Mouse (Mus musculus): ENCODE measurements around the gene Sorcs2. TPM values are rescaled to one million over a fixed set of nuclear protein-coding genes. Genes with fewer than 3 reads are reported as not detected.

The Sorcs2 gene
- total RNA-seq, 2 experiments from 2014 or later, result 48.2 to 49.2 TPM

DNA sequence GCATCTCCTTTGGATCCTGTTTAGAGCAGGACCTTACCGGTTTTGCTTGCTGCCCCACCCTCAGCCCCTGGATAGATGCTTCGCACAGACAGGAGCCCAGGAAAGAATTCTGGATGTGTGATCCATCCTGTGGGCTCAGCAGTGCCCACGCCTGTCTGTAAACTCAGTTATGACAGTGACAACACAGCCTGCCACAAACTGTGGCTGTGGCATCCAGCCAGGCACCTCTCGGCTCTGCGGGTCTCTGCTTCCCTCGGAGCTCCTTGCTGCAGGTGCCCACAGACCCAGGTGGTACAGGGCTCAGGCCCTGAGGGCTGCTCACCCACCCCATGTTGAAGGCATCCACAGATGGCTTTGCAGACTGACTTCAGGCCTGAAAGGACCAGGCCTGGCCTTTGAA is 30.0 kb downstream of the Sorcs2 start:
- DNase-seq (ENCODE audit: low spot score in 2 of 2), result peak; percentile 28 to 41
- intact Hi-C loops (cut with DNase I), result no loop called here

DNA sequence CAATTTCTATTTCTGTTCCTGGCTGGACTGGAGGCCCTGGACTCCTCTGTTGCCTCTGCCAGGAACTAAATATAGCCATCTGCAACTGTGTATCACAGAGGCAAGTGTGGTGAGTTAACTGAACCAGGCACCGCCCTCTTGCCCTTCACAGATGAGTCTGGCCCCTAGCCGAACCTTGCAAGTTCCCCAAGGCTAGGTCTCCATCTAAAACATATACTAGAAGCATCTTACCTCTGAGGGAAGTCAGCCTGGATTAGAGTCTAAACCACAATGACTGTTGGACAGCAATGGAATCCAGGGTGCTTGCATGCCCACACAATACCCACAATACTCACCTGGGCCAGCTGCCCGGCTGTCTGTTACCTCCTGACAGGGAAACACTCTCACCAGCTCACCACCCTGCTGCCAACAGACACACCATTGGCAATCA is 30.7 kb downstream of the Sorcs2 start:
- intact Hi-C loops (cut with DNase I), result no loop called here
- no peak for DNase-seq (ENCODE audit: low spot score in 2 of 2)

DNA sequence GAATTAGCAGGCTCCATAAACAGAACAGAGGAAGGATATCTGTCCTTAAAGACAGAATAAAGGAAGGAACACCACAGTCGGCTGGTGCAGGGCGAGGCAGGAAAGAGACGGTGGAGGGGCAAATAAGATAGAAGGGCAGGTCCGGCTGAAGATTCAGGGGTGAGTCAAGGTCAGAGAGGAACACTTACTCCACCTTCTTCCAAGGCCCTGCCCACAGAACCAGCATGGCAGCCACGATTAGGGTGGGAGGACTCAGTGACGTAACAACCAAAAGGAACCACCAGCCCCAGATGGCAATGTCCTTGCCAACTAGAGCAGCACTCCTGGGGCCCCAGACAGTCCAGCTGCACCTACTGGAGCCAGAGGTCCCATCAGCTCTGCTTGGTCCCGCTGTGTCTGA is 36.2 kb downstream of the Sorcs2 start:
- DNase-seq (ENCODE audit: low spot score in 2 of 2), result no peak
- intact Hi-C loops (cut with DNase I), result no loop called here

DNA sequence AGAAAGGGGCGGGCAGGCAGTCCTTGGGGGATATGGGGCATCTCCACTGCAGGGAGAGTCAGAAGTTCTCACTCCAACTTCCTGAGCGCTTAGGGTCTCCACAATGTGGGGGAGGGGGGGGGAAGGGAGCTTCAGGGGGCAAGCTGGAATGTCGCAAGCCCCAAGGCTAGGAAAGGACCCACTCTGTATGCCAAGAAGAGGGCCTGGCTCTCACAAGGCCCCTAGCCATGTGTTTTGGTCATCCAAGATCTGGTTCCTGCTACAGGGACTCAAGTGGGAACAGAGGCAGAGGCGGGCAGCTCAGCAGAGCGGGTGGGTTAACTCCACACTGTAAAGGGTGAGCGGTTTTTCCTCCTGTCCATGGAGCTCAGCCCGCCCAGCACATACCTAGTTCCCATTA is 37.6 kb downstream of the Sorcs2 start:
- intact Hi-C loops (cut with DNase I), result no loop called here
- DNase-seq (ENCODE audit: low spot score in 2 of 2), result no peak

DNA sequence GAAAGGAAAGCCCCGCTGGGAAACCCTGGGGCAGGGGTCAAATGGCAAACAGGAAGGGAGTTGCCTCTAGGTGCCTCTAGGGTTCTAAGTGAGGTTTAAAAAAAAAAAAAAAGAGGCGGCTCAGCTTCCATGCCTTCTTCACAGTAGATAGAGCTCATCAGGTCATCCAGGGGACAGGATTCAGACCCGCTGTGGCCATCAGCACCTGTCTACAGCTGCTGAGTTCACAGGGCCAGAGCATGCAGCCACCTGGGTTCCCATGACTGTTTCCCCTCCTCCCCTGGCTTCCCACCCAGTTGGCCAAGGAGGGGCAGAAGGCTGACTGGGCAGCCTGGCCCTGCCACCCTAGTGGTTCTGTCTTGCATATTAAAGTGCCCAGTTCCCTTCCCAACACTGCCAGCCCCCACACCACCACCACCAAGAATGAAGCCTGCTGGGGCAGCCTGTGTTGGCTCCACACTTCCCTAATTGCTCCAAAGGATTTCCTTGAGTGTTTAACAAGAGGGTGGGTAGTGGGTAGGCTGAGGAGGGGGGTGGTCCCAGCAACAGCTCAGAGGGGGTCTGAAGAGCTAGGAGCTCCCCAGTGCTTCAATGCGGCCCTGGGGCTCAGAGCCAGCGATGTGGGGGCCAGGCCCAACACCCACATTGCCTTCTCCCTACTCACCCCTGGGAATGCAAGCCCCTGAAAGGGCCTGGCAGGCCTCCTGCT is 38.2 kb downstream of the Sorcs2 start:
- intact Hi-C loops (cut with DNase I), result no loop called here
- peak in 1 of 2 experiments; percentile 19 for DNase-seq (ENCODE audit: low spot score in 2 of 2)

DNA sequence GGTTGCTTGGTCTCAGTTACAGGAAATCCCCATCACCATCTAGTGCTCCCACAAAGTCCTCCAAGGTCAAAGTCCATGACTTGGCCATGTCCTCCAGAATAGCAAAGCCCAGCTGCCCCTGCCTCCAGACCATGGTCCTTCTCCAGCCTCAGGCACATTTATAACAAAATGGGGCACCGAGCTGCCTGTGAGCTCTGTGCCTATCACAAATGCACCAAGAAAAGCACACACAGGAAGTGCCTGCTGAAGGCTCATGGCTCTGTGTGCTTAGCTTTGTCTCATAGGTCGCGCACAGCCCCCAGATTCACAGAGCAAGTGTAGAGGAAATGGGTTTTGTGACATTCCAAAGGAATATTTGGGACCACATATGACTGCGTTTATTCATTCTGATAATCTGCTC is 39.8 kb downstream of the Sorcs2 start:
- DNase-seq (ENCODE audit: low spot score in 2 of 2), result no peak
- intact Hi-C loops (cut with DNase I), result no loop called here

DNA sequence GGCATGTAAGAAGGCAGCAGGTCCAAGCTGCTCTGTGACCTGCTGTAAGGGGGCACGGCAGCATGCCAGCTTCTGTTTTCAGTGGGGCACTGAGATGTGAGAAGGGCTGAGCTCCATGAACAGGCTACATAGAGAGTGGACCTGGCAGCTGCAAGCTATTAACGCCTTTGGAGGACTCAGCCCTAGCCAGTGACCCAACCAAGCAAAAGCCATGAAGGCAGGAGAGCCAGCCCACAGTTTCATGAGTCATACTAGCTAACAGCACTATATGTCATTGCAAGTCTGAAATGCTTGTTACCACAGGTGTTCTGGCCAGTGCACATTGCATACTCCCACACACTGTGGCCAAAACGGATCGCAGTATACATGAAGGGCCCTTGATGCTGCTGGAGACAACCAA is 41.3 kb downstream of the Sorcs2 start:
- no peak for DNase-seq (ENCODE audit: low spot score in 2 of 2)
- intact Hi-C loops (cut with DNase I), result no loop called here

DNA sequence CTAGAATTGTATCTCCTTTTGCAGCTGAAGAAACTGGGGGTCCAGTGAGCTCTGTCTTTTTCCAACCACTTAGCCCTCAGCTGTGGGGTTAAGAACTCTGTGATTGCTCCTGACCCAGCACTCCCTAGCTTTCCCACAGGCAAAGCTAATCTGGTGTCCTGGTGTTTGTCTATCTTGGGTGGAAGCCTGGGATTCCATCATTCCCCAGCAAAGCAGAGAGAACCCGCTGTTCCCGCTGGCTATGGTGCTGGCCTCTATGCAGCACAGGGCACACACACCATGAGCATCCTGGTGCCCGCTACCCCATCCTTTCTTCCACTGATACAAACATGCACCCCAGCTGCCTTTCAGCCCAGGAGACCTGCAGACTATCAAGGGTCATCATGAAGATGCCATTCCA is 42.3 kb downstream of the Sorcs2 start:
- intact Hi-C loops (cut with DNase I), result no loop called here
- no peak for DNase-seq (ENCODE audit: low spot score in 2 of 2)

DNA sequence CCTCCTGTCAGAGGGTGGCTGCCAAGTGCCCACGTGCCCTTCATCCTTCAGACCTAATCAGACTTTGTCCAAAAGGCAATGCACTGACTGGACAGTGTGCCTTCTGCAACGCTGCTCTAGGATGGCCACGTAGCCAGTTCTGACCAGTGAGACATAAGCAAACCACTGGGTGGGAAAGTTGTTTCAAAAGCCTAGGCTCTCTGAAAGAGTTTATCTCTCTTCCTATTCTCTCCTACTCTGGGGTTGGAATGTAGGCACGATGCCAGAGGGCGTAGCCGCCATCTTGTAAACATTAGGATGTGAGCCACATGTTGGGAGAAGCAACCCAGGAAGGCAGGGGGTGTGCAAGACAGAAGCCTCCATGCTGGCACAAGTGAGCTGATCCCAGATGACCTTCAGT is 44.3 kb downstream of the Sorcs2 start:
- no peak for DNase-seq (ENCODE audit: low spot score in 2 of 2)
- intact Hi-C loops (cut with DNase I), result no loop called here

DNA sequence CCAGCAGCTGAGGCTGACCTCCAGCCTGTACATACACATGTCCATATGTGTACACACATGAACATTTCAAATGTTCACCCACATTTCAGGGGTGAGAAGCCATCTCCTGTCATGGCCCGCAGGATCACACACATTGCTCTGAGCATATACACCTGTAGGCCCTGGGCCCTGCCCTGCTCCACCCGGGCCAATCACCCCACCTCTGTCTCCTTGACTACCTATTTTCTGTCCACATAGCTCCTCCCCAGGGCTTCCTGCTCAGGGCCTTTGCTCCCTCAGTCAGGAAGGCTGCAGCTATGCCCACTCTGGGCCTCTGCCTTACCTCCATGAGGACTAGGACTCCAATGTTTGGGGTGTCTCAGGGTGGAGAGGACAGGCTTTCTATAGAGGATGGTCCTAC is 44.7 kb downstream of the Sorcs2 start:
- DNase-seq (ENCODE audit: low spot score in 2 of 2), result no peak
- intact Hi-C loops (cut with DNase I), result no loop called here

DNA sequence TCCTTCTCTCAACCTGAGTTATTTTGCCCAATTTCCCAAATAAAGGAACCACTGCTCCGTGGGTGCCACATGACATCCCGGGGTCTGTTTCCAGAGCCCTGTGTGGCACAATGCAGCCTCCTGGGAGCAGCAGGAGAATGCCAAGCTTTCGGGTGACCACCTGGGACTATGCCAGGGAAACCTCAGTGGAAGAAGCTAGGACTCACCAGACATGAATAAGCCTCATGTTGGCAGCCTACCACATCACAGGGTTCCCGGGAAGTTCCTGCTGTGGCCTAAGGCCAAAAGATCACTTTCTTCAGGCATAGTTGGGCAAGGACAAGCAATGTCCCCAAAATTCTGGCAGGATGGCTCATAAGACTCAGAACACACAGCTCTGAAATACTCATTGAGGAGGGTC is 51.2 kb downstream of the Sorcs2 start:
- no peak for DNase-seq (ENCODE audit: low spot score in 2 of 2)
- intact Hi-C loops (cut with DNase I), result no loop called here

DNA sequence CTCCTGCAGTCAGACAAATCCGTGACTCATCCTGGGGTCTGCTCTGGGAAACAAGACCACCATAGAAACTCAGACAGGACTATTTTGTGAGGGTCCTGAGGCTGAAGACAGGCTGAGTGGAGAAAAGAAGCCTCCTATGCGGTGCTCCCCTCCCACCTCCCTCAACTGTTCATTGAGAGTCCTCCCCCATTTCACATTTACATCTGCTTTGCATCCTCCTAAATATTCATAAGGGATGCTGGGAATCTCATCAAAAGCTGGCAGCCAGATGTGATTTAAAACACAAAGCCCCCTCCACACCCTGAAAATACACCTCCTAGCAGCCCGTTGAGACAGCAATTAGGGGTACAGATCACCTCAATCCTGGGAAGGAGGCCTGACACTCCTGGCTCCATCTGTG is 58.7 kb downstream of the Sorcs2 start:
- intact Hi-C loops (cut with DNase I), result no loop called here
- DNase-seq (ENCODE audit: low spot score in 2 of 2), result no peak

DNA sequence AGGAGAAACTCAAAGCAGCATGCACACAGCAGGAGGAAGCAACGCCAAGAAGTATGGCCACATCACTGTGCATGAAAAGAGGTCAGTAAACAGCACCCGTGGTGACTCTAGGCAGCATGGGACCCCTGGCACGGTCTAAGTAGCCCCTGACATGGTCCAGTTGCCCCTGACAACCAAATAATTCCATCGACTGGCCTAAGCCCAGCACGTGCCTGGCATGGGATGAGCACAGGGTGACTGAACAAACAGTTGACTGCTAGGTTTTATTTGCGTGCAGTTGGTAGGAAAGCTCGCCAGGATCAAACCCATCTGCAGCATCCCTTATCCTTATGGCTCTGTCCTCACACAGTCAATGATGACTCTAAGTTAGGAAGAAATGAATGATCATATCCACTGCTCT is 61.7 kb downstream of the Sorcs2 start:
- intact Hi-C loops (cut with DNase I), result no loop called here
- no peak for DNase-seq (ENCODE audit: low spot score in 2 of 2)

DNA sequence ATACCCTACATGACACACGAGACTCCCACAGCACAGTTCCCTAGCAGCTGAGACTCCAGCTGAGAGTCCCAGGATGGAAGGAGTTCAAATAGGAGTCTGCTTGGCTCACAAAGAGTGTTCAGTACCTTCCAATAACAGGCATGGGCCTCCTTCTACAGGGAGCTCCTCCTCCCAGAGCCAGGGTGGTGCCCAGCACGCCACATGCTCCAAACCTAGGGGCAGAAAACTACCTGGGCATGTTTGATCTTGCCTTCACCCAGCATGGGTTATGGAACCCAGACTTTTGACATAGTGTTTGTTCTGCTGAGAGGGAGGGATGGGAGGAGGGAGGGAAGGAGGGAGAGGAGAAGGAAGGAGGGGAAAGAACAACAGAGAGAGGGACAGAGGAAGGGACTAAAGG is 62.3 kb downstream of the Sorcs2 start:
- intact Hi-C loops (cut with DNase I), result no loop called here
- no peak for DNase-seq (ENCODE audit: low spot score in 2 of 2)

DNA sequence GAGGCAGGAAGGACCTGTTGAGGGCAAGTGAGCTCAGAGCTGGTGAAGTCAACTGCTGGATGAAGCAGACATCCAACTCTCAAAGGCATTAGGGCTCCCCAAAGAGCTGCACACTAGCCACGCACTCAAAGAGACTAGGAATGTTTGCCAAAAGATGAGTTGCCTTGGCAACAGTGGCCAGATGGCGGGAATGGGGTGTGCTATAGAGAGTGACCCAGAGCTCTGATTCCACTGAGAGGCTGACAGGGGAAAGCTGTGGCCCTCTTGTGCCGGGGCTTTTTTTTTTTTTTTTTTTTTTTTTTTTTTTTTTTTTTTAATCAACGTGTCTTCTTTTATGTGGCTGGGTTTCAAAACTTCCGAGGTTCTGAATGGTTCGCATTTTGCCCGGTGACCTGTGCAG is 63.7 kb downstream of the Sorcs2 start:
- intact Hi-C loops (cut with DNase I), result no loop called here
- DNase-seq (ENCODE audit: low spot score in 2 of 2), result no peak

DNA sequence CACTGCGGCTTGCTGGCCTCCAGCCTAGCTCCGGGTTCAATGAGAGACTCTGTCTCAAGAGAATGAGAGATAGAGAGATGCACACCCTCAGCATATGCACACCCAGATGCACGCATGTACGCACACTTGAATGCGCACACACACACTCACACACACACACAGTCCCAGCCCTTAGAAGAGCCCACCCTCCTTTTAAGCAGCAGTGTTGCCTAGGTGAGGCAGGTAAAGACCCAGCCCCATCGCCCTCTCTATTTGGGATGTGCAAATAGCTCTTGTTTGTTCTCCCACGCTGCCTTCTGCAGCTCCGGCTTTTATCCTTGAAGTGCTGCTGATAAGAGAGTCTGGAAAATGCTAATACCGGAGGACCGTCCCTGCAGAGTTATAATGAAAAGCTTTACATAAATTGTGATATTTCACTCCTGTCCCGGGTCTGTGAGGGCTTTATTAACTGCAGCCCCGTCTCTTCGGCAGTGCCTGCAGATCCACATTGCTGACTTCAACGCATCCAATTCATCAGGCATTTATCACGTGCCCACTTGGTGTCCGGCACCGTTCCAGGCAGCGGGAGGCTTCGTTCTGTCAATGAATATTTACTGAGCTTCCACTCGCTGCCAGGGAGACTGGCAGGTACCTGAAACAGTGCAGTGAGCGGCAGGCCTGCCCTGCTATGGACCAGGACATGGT is 67.3 kb downstream of the Sorcs2 start:
- intact Hi-C loops (cut with DNase I), result no loop called here
- DNase-seq (ENCODE audit: low spot score in 2 of 2), result no peak

DNA sequence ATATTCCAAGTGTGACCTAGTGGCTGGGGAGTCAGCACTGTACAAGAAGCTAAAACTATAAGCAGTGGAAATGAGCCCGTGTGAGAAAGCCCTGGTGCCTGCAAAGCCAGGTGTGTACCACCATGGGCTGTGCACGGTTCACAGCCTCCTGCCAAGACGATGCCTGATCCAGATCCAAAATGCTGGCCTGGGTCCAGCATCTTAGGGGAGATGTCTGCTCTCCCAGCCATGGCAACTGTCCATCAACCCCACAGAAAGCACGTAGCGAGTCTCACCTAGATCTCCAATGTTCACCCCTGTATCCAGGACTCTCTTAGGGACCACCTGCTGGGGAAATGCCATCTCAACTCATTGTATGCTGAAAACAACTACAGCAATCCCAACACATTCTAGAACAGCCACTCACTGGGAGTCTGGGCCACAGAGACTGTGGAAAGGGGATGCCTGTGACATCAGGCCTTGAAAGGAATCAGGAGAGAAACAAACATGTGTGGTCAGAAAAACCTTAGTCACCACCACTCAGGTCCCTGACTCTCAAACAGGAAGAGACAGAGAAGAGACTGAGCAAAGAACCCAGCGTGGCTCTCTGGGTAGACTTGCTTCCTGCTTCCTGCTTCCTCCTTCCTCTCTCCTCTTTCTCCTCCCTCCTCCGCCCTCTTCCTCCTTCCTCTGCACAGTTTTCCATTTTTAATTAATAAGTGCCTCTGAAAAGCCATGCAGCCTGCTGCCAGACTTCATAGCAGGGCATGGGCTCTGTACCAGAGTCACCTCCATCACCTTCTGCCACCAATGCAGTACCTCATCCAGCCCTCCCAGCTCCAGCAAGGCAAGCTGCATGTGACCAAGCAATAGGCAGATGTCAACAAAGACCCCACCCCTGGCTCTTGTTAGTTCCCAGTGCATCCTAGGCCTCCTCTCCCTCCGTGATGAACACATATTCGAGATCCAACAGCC is 71.6 kb downstream of the Sorcs2 start:
- DNase-seq (ENCODE audit: low spot score in 2 of 2), result no peak

DNA sequence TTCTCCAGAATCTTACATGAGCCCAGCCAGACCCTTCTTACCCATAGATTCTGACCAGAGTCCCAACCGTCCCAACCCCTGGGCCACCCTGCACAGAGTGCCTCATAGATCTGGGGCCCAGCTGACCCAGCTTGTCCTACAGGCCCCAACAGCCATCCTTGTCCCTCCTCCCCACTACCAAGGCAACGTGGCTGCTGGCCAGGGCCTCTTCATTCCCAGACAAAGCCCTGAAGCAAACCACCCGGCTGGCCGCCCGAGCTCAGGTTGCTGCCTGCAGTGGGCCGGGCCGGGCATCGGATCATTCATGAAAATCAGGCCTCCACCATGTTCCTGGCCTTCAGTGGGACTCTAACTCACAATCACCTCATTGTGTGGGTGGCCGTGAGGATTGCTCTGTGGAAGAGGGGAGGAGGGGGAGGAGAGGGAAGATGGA is 73.8 kb downstream of the Sorcs2 start:
- intact Hi-C loops (cut with DNase I), result loop anchor here (1.0 kb wide), 1 partner anchor 72 kb away; no protein-coding TSS in a partner anchor
- peak; percentile 67 to 70 for DNase-seq (ENCODE audit: low spot score in 2 of 2)

More for the DNA sequence above, 71.6 kb downstream of the Sorcs2 start:
- intact Hi-C loops (cut with DNase I), result no loop called here

DNA sequence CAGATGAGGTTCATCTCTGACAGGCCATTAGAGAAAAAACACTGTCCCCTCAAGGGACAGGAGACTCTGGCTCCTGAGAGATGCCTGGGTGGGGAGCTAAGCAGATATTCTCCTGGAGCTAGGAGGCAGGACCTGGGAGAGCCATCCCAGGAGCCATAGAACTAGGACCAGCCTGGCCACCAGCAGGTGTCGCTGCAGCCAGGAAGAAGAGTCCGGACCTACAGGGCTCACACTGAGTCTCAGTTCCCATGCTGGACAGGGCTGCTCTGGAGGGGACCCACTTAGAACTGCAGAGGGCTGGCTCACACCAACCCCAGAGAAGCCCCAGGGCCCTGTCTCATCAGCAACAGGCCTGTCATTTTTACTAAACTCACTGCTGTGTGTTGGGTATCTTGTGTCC is 74.4 kb downstream of the Sorcs2 start:
- intact Hi-C loops (cut with DNase I), result no loop called here
- peak in 1 of 2 experiments; percentile 70 for DNase-seq (ENCODE audit: low spot score in 2 of 2)

DNA sequence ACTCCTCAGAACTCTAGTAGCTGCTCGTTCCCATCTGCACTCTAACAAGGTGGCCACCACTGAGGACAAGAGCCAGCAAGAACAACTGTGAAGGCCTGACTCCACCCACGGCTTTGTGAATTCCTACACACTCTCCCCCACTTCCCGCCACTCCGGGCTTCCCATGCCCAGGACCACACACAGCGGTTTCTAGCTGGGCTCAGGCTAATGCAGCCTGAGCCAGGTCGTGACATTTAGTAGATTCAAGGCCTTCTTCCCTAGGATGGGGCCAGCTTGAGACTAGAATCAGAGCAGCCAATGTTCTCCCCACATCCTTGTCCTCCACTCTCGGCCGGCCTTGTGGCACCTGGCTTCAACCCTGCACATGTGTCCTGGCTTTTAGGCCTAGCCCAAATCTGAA is 76.4 kb downstream of the Sorcs2 start:
- intact Hi-C loops (cut with DNase I), result no loop called here
- DNase-seq (ENCODE audit: low spot score in 2 of 2), result no peak
